Mouse (Mus musculus): Measurements from ENCODE around the gene Rad9a.

The Rad9a gene

DNA sequence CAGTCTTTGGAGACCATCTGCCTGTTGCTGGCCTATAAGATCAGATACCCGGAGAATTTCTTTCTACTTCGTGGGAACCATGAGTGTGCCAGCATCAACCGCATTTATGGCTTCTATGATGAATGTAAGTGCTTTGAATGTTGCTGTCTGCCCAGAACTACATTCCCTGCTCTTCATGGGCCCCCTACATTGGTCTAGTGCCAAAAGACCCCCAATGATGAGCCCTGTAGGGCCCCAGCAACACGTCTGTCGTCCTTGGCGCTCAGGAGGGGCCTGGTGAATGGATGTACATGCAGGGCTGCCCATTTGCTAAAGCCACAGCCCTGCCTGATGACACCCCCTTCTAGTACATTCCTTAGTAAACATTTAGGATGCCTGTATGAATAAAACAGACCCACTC, 8.3 kb downstream of the Rad9a start:
- no peak for DNase-seq (ENCODE audit: low spot score in 2 of 2)

DNA sequence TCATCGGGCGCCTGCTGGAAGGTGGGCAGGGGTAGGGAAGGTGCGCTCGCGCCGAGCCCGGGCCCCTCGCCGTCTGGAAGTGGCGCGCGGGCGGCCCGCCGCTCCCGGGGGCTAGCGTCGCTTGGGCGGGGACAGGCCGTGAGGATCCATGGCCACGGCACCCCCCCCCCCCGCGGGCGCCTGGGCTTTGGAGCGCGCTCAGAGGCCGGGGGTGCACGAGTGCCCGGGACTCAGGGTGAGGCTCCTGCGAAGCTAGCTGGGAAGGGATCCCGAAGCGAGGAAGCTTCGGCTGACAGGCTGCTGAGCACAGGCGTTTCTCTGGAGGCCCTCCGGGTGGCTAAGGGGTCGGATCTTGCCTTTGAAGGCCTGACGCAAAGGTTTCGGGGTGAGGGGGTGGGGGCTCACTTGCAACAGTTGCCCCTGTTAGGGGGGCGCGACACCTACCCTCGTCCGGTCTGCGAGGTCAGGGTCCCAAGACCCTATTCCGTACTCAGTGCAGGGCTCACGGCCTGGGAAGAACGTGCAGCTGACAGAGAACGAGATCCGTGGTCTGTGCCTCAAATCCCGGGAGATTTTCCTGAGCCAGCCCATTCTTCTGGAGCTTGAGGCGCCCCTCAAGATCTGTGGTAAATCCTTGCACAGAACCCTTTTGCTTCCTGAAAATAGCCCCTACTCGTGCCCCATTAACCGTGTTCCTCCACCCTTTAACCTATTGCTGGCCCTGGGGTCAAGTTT, 9.0 kb downstream of the Rad9a start:
- no peak for DNase-seq (ENCODE audit: low spot score in 2 of 2)

GRCm38 (mm10) chr19:4191528-4192250, 9.8 kb downstream of the Rad9a start, which contains the start of gene Ppp1ca:
Ppp1ca (plus strand) TSS chr19:4192065.
- DNase-seq (ENCODE audit: low spot score in 2 of 2), result peak; percentile 95 to 98

- DNase-seq (ENCODE audit: low spot score in 2 of 2), result no peak
Observed at GRCm38 (mm10) chr19:4190831-4191334, 10.6 kb downstream of the Rad9a start, which contains the start of gene Tbc1d10c. Tbc1d10c (minus strand) TSS chr19:4191284.

DNA sequence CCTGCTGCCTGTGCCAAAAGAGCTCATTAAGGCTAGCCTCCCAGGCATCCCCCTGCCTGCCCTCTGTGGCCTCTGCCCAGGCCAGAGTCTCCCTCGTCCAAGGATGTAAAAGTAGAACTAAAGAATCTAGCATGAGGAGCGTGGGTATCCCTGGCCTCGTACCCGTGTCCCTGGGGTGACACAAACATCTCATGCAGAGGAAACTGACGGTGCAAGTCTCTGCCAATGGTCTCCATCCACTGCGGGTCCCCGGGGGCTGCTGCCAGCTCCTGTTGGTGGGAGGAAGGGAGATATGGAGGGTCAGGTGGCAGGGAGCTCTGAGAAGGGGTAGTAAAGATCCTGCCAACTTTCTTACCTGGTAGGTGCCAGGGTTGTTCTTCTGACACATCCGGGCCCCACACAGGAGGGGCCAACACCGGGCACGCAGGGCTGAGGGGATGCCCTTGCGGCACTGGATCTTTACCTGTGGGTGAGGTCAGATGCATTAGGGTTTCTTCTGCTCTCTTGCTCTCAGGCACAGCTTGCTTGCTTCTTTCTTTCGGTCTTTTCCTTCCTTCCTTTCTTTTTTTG, 12.3 kb downstream of the Rad9a start:
- no peak for DNase-seq (ENCODE audit: low spot score in 2 of 2)

DNA sequence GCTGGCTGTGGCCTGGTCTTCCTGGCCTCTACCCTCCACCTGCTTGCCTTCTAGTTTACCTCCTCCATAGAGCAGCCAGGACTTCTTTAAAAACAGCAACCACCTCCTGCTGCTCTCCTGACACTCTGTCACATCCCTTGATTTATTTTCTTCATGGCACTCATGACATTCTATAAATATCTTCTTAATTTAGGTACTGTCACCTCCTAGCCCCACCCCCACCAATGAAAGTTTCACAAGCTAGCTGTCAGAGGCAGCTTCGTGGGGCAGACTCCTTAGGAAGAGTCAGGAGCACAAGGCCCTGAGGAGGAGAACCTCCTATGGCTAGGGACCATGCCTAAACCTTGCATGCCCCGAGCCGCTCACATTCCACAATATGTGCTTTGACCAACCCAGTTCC, 14.2 kb downstream of the Rad9a start:
- DNase-seq (ENCODE audit: low spot score in 2 of 2), result no peak

GRCm38 (mm10) chr19:4184976-4185975, 16.2 kb downstream of the Rad9a start:
- DNase-seq (ENCODE audit: low spot score in 2 of 2), result no peak

GRCm38 (mm10) chr19:4183689-4184088, 17.8 kb downstream of the Rad9a start:
- DNase-seq (ENCODE audit: low spot score in 2 of 2), result no peak

GRCm38 (mm10) chr19:4181892-4182291, 19.6 kb downstream of the Rad9a start:
- no peak for DNase-seq (ENCODE audit: low spot score in 2 of 2)

DNA sequence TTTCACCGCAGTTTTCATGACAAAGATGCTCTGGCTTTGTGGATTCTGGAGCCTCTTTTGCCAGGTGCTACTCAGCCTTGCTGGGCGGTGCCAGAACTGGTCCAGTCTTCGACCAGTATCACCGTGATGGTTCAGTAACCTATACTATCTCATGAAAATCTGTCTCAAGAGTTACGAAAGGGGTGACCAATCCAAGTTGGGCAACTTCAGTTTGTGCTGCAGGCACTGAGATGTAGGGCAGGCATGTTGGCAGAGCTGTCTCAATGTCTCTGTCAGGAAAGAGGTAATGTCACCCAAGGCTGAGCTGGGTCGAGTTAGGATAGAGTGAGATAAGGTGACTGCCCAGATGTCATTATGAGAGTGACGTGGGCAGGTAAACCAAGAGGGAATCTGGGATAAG, 21.1 kb downstream of the Rad9a start:
- DNase-seq (ENCODE audit: low spot score in 2 of 2), result no peak

DNA sequence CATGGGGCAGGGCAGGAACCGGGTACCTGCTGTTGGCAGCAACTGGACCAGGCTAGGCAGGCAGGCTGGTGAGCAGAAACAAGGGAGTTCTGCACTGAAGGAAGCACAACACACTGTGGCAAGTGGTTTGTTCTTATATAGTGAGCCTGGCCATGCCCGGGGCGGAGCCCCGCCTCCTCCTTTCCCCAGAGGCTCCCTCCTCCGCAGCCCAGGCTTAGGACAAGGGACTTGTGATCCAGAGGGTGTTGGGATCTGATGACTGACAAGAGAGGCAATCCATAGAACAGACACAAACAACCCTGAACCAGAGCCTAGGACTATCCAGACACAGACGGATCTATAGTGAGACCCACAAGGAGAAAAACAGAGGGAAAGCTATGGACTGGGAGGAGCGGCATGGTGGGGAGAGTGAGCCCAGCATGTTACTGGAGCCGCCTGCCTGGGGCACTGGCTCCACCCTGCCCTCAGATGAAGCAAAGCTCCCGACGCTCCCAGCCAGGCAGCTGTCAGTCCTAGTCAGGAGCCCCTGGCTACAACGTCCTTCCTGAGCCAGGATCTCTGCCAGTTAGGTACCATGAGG, 26.0 kb downstream of the Rad9a start, which contains the start of gene Carns1:
Carns1 (minus strand) TSS at position 112 of the 580 bp plus-strand sequence.
- no peak for DNase-seq (ENCODE audit: low spot score in 2 of 2)

- DNase-seq (ENCODE audit: low spot score in 2 of 2), result no peak
Observed at GRCm38 (mm10) chr19:4172925-4173324, 28.5 kb downstream of the Rad9a start.

GRCm38 (mm10) chr19:4171393-4172290, 29.8 kb downstream of the Rad9a start:
- no peak for DNase-seq (ENCODE audit: low spot score in 2 of 2)

DNA sequence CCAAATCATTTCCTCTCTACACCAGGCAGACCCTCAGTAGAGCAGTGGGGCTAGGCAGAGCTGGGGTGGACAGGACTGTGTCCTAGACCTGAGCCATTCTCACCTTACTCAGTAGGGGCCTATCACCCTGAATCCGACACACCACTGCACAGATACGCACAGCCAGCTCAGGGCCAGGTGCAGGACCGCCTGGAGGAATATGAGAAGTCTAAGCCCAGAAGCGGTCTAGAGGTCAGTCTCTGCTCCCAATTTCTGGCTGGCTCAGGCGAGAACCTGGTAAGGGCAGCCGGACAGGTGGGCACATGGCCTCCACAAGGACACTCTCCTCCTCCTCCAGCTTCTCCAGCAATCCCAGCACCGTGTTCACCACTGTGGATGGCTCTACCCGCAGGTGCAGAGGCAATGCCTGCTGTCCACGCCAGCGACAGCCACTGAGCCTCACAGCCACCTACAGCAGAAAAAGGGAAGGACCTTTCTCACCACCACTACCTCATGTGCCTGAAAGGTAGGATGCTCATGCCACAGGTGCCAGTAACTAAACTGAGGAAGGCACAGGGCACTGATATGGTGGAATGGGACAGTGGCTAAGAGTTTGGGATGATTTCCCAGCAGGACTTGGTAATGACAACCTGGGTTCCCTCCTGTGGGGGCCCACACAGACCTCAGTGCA, 30.6 kb downstream of the Rad9a start:
- no peak for DNase-seq (ENCODE audit: low spot score in 2 of 2)

DNA sequence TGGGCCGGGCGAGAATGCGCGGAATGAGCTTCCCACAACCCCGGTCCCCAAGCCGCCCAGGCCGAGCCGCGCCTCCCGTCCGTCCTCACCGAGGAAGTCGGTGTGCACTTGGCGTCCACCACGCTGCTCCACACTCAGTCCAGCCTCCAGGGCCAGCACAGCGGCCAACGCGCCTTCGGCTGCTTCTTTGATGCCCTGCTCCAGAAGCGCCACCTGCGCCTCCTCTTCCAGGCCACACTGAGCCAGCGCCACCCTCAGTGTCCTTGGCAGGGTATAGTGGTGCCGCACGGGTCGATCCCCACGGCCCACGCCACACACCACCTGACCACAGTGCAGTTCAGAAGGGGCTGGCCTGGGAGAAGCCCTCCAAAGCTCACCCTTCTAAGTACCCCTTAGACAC, 31.7 kb downstream of the Rad9a start:
- no peak for DNase-seq (ENCODE audit: low spot score in 2 of 2)

DNA sequence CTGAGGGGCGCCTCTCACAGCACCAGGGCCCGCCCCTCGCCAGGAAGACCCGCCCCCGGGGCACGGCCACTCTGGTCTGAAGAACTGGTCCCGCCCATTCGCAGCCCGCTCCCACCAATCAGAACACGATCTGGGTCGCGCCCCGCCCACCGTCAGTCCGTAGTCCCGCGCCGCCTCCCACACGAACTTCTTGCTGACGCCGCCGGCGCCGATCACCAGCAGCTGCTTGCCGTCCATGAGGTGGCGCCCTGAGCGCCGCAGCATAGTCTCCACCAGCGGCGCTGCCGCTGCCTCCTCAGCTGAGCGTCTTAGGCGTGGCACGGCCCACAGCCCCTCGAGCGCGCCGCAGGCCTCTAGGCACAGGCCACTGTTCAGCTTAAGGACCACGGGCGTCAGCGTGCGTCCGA, 32.1 kb downstream of the Rad9a start:
- peak; percentile 99 to 100 for DNase-seq (ENCODE audit: low spot score in 2 of 2)

DNA sequence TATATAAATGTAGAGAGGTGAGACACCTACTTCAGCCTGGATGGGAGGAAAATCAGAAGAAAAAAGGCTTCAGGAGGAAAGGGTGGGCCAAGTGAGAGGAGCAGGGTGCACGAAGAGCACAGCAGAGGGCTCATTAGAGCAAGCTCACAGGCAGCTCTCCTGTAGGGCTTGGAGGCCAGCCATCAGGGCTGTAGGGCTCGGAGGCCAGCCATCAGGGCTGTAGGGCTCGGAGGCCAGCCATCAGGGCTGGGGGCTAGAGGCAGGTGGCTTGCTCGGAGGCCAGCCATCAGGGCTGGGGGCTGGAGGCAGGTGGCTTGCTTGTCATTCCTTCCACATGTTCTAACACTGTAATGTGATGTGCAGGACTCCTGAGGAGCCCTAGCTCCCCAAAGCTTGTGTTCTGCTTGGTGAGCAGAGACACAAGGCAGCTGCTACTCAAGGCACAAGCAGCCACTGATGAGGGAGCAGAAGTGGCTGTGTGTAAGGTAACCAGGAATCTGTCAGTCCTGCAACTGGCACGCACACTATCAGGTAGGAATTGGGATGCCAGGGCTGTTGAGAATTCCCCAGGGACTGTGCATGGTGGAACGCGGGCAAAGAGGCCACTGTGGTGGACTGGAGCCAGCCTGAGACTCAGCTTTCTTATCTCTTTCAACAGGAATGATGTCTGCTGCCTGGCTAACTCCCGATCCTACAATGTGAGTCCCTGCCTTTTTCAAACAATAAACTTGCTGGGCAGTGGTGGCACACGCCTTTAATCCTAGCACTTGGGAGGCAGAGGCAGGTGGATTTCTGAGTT, 34.6 kb downstream of the Rad9a start:
- DNase-seq (ENCODE audit: low spot score in 2 of 2), result no peak

DNA sequence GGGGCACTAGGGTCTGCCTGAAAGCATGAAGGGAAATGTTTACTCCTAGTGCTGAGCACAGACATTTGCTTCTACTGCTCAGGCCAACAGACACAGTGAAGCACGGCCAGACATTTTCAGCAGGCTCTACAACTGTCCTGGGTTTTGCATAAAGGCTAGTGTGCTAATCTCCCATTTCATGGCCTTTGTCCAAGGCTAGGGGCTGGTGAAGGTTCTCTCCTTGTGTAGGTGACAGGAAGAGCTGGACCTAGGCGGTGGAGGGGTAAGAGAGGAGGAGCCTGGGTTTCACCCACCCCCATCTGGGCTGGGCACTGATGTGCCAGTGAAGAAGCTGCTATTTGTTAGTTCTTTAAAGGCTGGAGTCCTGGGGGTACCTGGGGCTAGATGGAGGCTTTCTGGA, 36.7 kb downstream of the Rad9a start:
- DNase-seq (ENCODE audit: low spot score in 2 of 2), result no peak

Data from urinary bladder, postnatal 4 days (tissue).